Mouse (Mus musculus) embryo, embryonic 11.5 days (tissue): Measurements from ENCODE around the gene Ctbs.
"Not testable (repeated sequence)": the region's sequence is repeated elsewhere in the genome, so short reads cannot be mapped to it uniquely, and the experiment has no call there.

Experiments used
- DNase-seq: peaks from one replicate; pipeline ENCODE4 v3.0.0-alpha.2; 2012; ENCODE audit warnings: low read depth, low spot score

The Ctbs gene

GRCm38 (mm10) chr3:146433063-146433462 lies 16.5 kb upstream of the Ctbs start:
- DNase-seq = not testable (repeated sequence)

- no peak for DNase-seq
These were observed 15.8 kb upstream of the Ctbs start for GRCm38 (mm10) chr3:146433681-146434350.

- no peak for DNase-seq
These were observed 14.9 kb upstream of the Ctbs start for GRCm38 (mm10) chr3:146434686-146435085.

- no peak for DNase-seq
These were observed 14.1 kb upstream of the Ctbs start for GRCm38 (mm10) chr3:146435533-146435932.

- DNase-seq = no peak
These were observed 13.5 kb upstream of the Ctbs start for GRCm38 (mm10) chr3:146436114-146436513.

GRCm38 (mm10) chr3:146440011-146440410 lies 9.6 kb upstream of the Ctbs start:
- no peak for DNase-seq

- DNase-seq = no peak
These were observed 9.2 kb upstream of the Ctbs start for GRCm38 (mm10) chr3:146440422-146440821.

GRCm38 (mm10) chr3:146442484-146442883 lies 7.1 kb upstream of the Ctbs start:
- no peak for DNase-seq

GRCm38 (mm10) chr3:146442936-146443335 lies 6.7 kb upstream of the Ctbs start:
- no peak for DNase-seq

GRCm38 (mm10) chr3:146443380-146443779 lies 6.2 kb upstream of the Ctbs start:
- no peak for DNase-seq

- DNase-seq = no peak
These were observed 4.7 kb upstream of the Ctbs start for GRCm38 (mm10) chr3:146444880-146445279.

GRCm38 (mm10) chr3:146447156-146447555 lies 2.4 kb upstream of the Ctbs start:
- DNase-seq = no peak

GRCm38 (mm10) chr3:146447598-146447997 lies 2.0 kb upstream of the Ctbs start:
- DNase-seq = no peak

- DNase-seq = no peak
These were observed 1.2 kb upstream of the Ctbs start for GRCm38 (mm10) chr3:146448372-146448771.

- no peak for DNase-seq
These were observed 626 bp upstream of the Ctbs start for GRCm38 (mm10) chr3:146448969-146449368.

GRCm38 (mm10) chr3:146450371-146450841 lies 811 bp downstream of the Ctbs start:
- peak; percentile 88 for DNase-seq

- no peak for DNase-seq
These were observed 1.8 kb downstream of the Ctbs start for GRCm38 (mm10) chr3:146451375-146451774.

- no peak for DNase-seq
These were observed 13.3 kb downstream of the Ctbs start for GRCm38 (mm10) chr3:146462939-146463338.

- no peak for DNase-seq
These were observed 19.6 kb downstream of the Ctbs start for GRCm38 (mm10) chr3:146469226-146469625.

GRCm38 (mm10) chr3:146472657-146473056 lies 23.1 kb downstream of the Ctbs start:
- DNase-seq = no peak

GRCm38 (mm10) chr3:146473741-146474140 lies 24.1 kb downstream of the Ctbs start:
- no peak for DNase-seq

GRCm38 (mm10) chr3:146474428-146474827 lies 24.8 kb downstream of the Ctbs start:
- no peak for DNase-seq

GRCm38 (mm10) chr3:146482044-146482443 lies 32.4 kb downstream of the Ctbs start:
- DNase-seq = no peak

- DNase-seq = no peak
These were observed 36.9 kb downstream of the Ctbs start for GRCm38 (mm10) chr3:146486464-146486863.
